In the genomic region with DNA sequence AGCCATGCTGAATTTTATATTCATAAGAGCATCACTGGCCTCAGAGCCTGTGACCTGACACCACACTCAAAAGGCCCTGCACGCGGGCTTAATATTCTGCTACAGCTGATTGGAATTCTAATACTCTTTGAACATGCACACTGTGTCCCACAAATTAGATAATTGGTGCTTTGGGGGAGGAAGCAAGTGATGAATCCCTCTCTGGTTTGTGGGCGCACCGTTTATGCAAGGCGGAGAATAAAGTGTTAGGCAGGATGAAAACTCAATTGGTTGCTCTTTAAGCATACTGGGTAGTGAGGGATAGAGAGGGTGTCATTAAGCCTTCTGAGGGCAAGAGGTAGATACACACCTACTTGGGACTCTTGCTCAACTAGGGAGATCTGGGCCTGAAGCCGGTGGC, we compare ENCODE assay signal across 23 mouse cellular contexts.
"Had no signal": no experiment of that assay in that cellular context is flagged by ENCODE, and none has a peak within 500 bp of the region (broad histone marks: within the 10 kb centered on the region; RNA-seq: fewer than 3 reads in every experiment).

No protein-coding gene starts in this region.

- H3K4me1 ChIP-seq: heart, embryonic 10.5 days; heart, embryonic 12.5 days; hindbrain, embryonic 13.5 days; hindbrain, embryonic 15.5 days; kidney, embryonic 15.5 days; limb, embryonic 13.5 days; limb, embryonic 15.5 days; liver, embryonic 12.5 days had no signal

- H3K9ac ChIP-seq: heart, embryonic 12.5 days; hindbrain, embryonic 13.5 days; hindbrain, embryonic 15.5 days; kidney, embryonic 15.5 days; limb, embryonic 13.5 days; limb, embryonic 15.5 days; liver, embryonic 12.5 days had no signal

- H3K4me2 ChIP-seq: heart, embryonic 12.5 days; hindbrain, embryonic 13.5 days; hindbrain, embryonic 15.5 days; kidney, embryonic 15.5 days; limb, embryonic 13.5 days; limb, embryonic 15.5 days; liver, embryonic 12.5 days had no signal

- H3K36me3 ChIP-seq: heart, embryonic 10.5 days; heart, embryonic 12.5 days; kidney, embryonic 15.5 days; limb, embryonic 13.5 days; limb, embryonic 15.5 days; liver, embryonic 12.5 days had no signal

- H3K9me3 ChIP-seq: heart, embryonic 10.5 days; heart, embryonic 12.5 days; hindbrain, embryonic 13.5 days; hindbrain, embryonic 15.5 days; kidney, embryonic 15.5 days; limb, embryonic 13.5 days; limb, embryonic 15.5 days; liver, embryonic 12.5 days had no signal

- H3K4me3 ChIP-seq: gastrocnemius, adult 2 months; heart, embryonic 10.5 days; heart, embryonic 12.5 days; hindbrain, embryonic 13.5 days; hindbrain, embryonic 15.5 days; kidney, embryonic 15.5 days; limb, embryonic 13.5 days; limb, embryonic 15.5 days; liver, embryonic 12.5 days had no signal

- H3K27me3 ChIP-seq: heart, embryonic 12.5 days; hindbrain, embryonic 13.5 days; hindbrain, embryonic 15.5 days; kidney, embryonic 15.5 days; limb, embryonic 13.5 days; limb, embryonic 15.5 days; liver, embryonic 12.5 days had no signal

- H3K27ac ChIP-seq: gastrocnemius, adult 2 months; heart, embryonic 10.5 days; hindbrain, embryonic 15.5 days; hindbrain, postnatal 0 days; kidney, embryonic 15.5 days; kidney, postnatal 0 days; limb, embryonic 13.5 days; limb, embryonic 15.5 days; liver, embryonic 12.5 days had no signal

- DNase-seq: gastrocnemius, adult 2 months; gastrocnemius, postnatal 10 days; gastrocnemius, postnatal 25 days; heart, adult 18-20 months; heart, postnatal 10 days; heart, postnatal 36 days; kidney, adult 11 months; kidney, adult 2 months; kidney, adult 9 months; kidney, postnatal 14 days; kidney, postnatal 36 days; left cerebral cortex, postnatal 4 days had no signal

- ATAC-seq: intestine, embryonic 16.5 days; liver, embryonic 12.5 days had no signal
